Mouse (Mus musculus) embryonic fibroblast, embryonic 13.5 days (primary cell): ENCODE data around the gene Tgif2. TPM values are rescaled to one million over a fixed set of nuclear protein-coding genes. Genes with fewer than 3 reads are reported as not detected.
"Not testable (repeated sequence)": the region's sequence is repeated elsewhere in the genome, so short reads cannot be mapped to it uniquely, and the experiment has no call there.

Experiments used
- H3K27ac ChIP-seq: 2 replicates; pipeline ENCODE4 v1.5.1; 2012; ENCODE audit warnings: low read length, control low read depth, inconsistent platforms; ENCODE audit not compliant: insufficient read depth
- H3K4me1 ChIP-seq: 2 replicates; pipeline ENCODE4 v1.6.1; 2011; ENCODE audit warnings: low read length; ENCODE audit not compliant: control insufficient read depth, insufficient read depth
- H3K4me3 ChIP-seq: 2 replicates; pipeline ENCODE4 v1.5.1; 2011; ENCODE audit warnings: mild to moderate bottlenecking, control low read depth, low read length; ENCODE audit not compliant: insufficient read depth
- CTCF ChIP-seq: IDR thresholded peaks from 2 replicates; pipeline ENCODE4 v1.5.1; 2011; ENCODE audit warnings: mild to moderate bottlenecking, control low read depth, low read length, moderate library complexity, borderline replicate concordance; ENCODE audit not compliant: insufficient read depth
- POLR2A ChIP-seq: IDR thresholded peaks from 2 replicates; pipeline ENCODE4 v1.6.1; 2011; ENCODE audit warnings: low read depth, mild to moderate bottlenecking, control low read depth, low read length, moderate library complexity
- polyA plus RNA-seq: library from polyadenylated mRNA; stranded (reverse); fragments of >200 nt; gene quantifications from 2 replicates; pipeline ENCODE4 v1.2.4, GENCODE M21; 2011; ENCODE audit warnings: low read depth; ENCODE audit not compliant: missing spikeins, insufficient read length

Tgif2 gene
- polyA plus RNA-seq, 1 experiment = 17.0 TPM

- Histone ChIP-seq H3K4me3 (peak overlapping the region; percentile 72), H3K27ac (peak overlapping the region; percentile 74), H3K4me1 (peaks cover 12% of the 10 kb centered on the region)
- TF ChIP-seq POLR2A (no peak), CTCF (no peak)
These were observed 2.3 kb downstream of the Tgif2 start for GRCm38 (mm10) chr2:156841841-156842706.

GRCm38 (mm10) chr2:156842711-156843110, 2.9 kb downstream of the Tgif2 start:
- TF ChIP-seq POLR2A (no peak), CTCF (no peak)
- peak overlapping the region; percentile 72 for H3K4me3 ChIP-seq
- H3K4me1 ChIP-seq = peaks cover 12% of the 10 kb centered on the region
- H3K27ac ChIP-seq = no peak overlapping the region

- no peak overlapping the region for H3K27ac ChIP-seq
- TF ChIP-seq CTCF (no peak), POLR2A (no peak)
- peaks cover 12% of the 10 kb centered on the region for H3K4me1 ChIP-seq
- H3K4me3 ChIP-seq = no peak overlapping the region
These were observed 3.5 kb downstream of the Tgif2 start for GRCm38 (mm10) chr2:156843331-156843730.

- no peak overlapping the region for H3K4me3 ChIP-seq
- H3K4me1 ChIP-seq = peaks cover 12% of the 10 kb centered on the region
- no peak overlapping the region for H3K27ac ChIP-seq
- TF ChIP-seq CTCF (no peak), POLR2A (no peak)
These were observed 4.9 kb downstream of the Tgif2 start for GRCm38 (mm10) chr2:156844715-156845114.

- TF ChIP-seq POLR2A (no peak), CTCF (no peak)
- Histone ChIP-seq H3K27ac (no peak overlapping the region), H3K4me1 (peaks cover 6% of the 10 kb centered on the region), H3K4me3 (no peak overlapping the region)
These were observed 7.8 kb downstream of the Tgif2 start for GRCm38 (mm10) chr2:156847653-156848052.

GRCm38 (mm10) chr2:156848526-156849182, 8.8 kb downstream of the Tgif2 start:
- Histone ChIP-seq H3K4me1 (no peaks in the 10 kb centered on the region), H3K27ac (no peak overlapping the region), H3K4me3 (no peak overlapping the region)
- TF ChIP-seq CTCF = no peak
- TF ChIP-seq POLR2A = no peak

- H3K27ac ChIP-seq = no peak overlapping the region
- TF ChIP-seq POLR2A (no peak), CTCF (no peak)
These were observed 10.7 kb downstream of the Tgif2 start for GRCm38 (mm10) chr2:156850505-156850904.

GRCm38 (mm10) chr2:156853584-156853983, 13.8 kb downstream of the Tgif2 start:
- not testable (repeated sequence) for H3K4me1 ChIP-seq, H3K4me3 ChIP-seq, H3K27ac ChIP-seq

More at GRCm38 (mm10) chr2:156850505-156850904, 10.7 kb downstream of the Tgif2 start:
- H3K4me3 ChIP-seq = no peak overlapping the region
- no peaks in the 10 kb centered on the region for H3K4me1 ChIP-seq

- H3K27ac ChIP-seq, H3K4me3 ChIP-seq, H3K4me1 ChIP-seq: not testable (repeated sequence)
- peak; percentile 62; the same call in 1 of the 2 replicates for TF ChIP-seq CTCF
These were observed 14.4 kb downstream of the Tgif2 start for GRCm38 (mm10) chr2:156853999-156854771.

- TF ChIP-seq POLR2A (no peak), CTCF (no peak)
These were observed 16.5 kb downstream of the Tgif2 start for GRCm38 (mm10) chr2:156856311-156856710.

More at GRCm38 (mm10) chr2:156856311-156856710, 16.5 kb downstream of the Tgif2 start:
- H3K27ac ChIP-seq = no peak overlapping the region
- H3K4me3 ChIP-seq = no peak overlapping the region
- no peaks in the 10 kb centered on the region; the same call in 1 of the 2 replicates for H3K4me1 ChIP-seq
